Mouse (Mus musculus): ENCODE measurements around the gene Pitpna.
"Not testable (repeated sequence)": the region's sequence is repeated elsewhere in the genome, so short reads cannot be mapped to it uniquely, and the experiment has no call there.

The Pitpna gene

GRCm38 (mm10) chr11:75588285-75588941, 516 bp downstream of the Pitpna start:
- in situ Hi-C loops (cut with MboI, MseI) = no loop called here

GRCm38 (mm10) chr11:75592612-75593011, 4.7 kb downstream of the Pitpna start:
- in situ Hi-C loops (cut with MboI, MseI) = no loop called here

- in situ Hi-C loops (cut with MboI, MseI) = no loop called here
Measured at GRCm38 (mm10) chr11:75594431-75594830, 6.5 kb downstream of the Pitpna start.

GRCm38 (mm10) chr11:75595404-75595803, 7.5 kb downstream of the Pitpna start:
- in situ Hi-C loops (cut with MboI, MseI) = no loop called here

GRCm38 (mm10) chr11:75595816-75596215, 7.9 kb downstream of the Pitpna start:
- in situ Hi-C loops (cut with MboI, MseI) = no loop called here

GRCm38 (mm10) chr11:75596726-75597255, 8.9 kb downstream of the Pitpna start:
- in situ Hi-C loops (cut with MboI, MseI) = no loop called here

- in situ Hi-C loops (cut with MboI, MseI) = no loop called here
Measured at GRCm38 (mm10) chr11:75598004-75598403, 10.1 kb downstream of the Pitpna start.

GRCm38 (mm10) chr11:75599802-75600201, 11.9 kb downstream of the Pitpna start:
- in situ Hi-C loops (cut with MboI, MseI) = not testable (repeated sequence)

- in situ Hi-C loops (cut with MboI, MseI) = no loop called here
Measured at GRCm38 (mm10) chr11:75604826-75605225, 16.9 kb downstream of the Pitpna start.

GRCm38 (mm10) chr11:75605318-75605717, 17.4 kb downstream of the Pitpna start:
- in situ Hi-C loops (cut with MboI, MseI) = no loop called here

GRCm38 (mm10) chr11:75608776-75609175, 20.9 kb downstream of the Pitpna start:
- in situ Hi-C loops (cut with MboI, MseI) = no loop called here

- in situ Hi-C loops (cut with MboI, MseI) = no loop called here
Measured at GRCm38 (mm10) chr11:75610021-75610420, 22.1 kb downstream of the Pitpna start.

- in situ Hi-C loops (cut with MboI, MseI) = no loop called here
Measured at GRCm38 (mm10) chr11:75614769-75615168, 26.9 kb downstream of the Pitpna start.

GRCm38 (mm10) chr11:75615556-75615955, 27.7 kb downstream of the Pitpna start:
- in situ Hi-C loops (cut with MboI, MseI) = no loop called here

GRCm38 (mm10) chr11:75619133-75619532, 31.2 kb downstream of the Pitpna start:
- in situ Hi-C loops (cut with MboI, MseI) = no loop called here

GRCm38 (mm10) chr11:75620136-75620780, 32.4 kb downstream of the Pitpna start:
- in situ Hi-C loops (cut with MboI, MseI) = no loop called here

- in situ Hi-C loops (cut with MboI, MseI) = no loop called here
Measured at GRCm38 (mm10) chr11:75621426-75621825, 33.5 kb downstream of the Pitpna start.

- in situ Hi-C loops (cut with MboI, MseI) = no loop called here
Measured at GRCm38 (mm10) chr11:75622588-75623329, 34.9 kb downstream of the Pitpna start.

- in situ Hi-C loops (cut with MboI, MseI) = no loop called here
Measured at GRCm38 (mm10) chr11:75624102-75624554, 36.2 kb downstream of the Pitpna start.

- in situ Hi-C loops (cut with MboI, MseI) = no loop called here
Measured at GRCm38 (mm10) chr11:75625820-75626219, 37.9 kb downstream of the Pitpna start.

- in situ Hi-C loops (cut with MboI, MseI) = no loop called here
Measured at GRCm38 (mm10) chr11:75630098-75630497, 42.2 kb downstream of the Pitpna start.

- in situ Hi-C loops (cut with MboI, MseI) = no loop called here
Measured at GRCm38 (mm10) chr11:75630645-75631229, 42.8 kb downstream of the Pitpna start, which contains the start of gene Inpp5k. Gene Inpp5k (plus strand): TSS chr11:75630988.

Measured in T-helper 1 cell (primary cell).